Mouse (Mus musculus) brain, embryonic 14.5 days (tissue): ENCODE measurements around the gene Exph5.

Experiments used
- CTCF ChIP-seq: fragments of 200-500 bp; IDR thresholded peaks from 2 replicates; pipeline ENCODE4 v1.5.1; 2012; ENCODE audit warnings: inconsistent platforms, mild to moderate bottlenecking, moderate library complexity, borderline replicate concordance; ENCODE audit not compliant: insufficient read depth, insufficient read length; ENCODE audit errors: extremely low read depth
- POLR2A ChIP-seq: fragments of 200-500 bp; IDR thresholded peaks from 2 replicates; pipeline ENCODE4 v1.6.1; 2012; ENCODE audit warnings: mild to moderate bottlenecking, inconsistent platforms, borderline replicate concordance; ENCODE audit not compliant: poor library complexity, insufficient read depth, insufficient read length, severe bottlenecking; ENCODE audit errors: extremely low read depth

- no peak for TF ChIP-seq CTCF
- TF ChIP-seq POLR2A: no peak
Observed at GRCm38 (mm10) chr9:53387431-53387830, 86.0 kb downstream of the Exph5 start.
